Mouse (Mus musculus) lung, postnatal 4 days (tissue): Measurements from ENCODE around the gene Lgals3bp.

ENCODE experiments used
- DNase-seq, 2 experiments: peaks; one replicate each; pipeline ENCODE4 v3.0.0; 2021

Gene Lgals3bp

DNA sequence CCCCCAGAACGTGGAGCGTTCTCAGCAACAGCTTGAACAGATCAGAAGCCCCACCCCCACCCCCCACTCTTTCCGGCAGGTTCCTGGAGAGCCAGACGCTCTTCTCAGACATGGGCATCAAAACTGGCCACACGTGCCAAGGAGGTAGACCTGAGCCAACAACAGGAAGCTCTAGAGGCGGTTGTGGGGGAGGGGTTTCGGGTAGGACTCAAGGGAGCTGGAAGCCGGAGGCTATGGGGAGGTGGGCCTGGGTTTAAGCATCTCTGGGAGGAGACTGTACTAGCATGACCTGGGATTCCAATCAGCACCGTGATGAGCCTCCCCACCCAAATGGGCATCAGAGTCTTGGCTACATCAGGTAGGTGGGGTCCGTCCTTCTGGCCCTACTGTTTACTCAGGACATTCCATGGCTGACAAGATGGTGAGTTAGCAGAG, 41.0 kb downstream of the Lgals3bp start:
- DNase-seq: peak; percentile 70 to 75

DNA sequence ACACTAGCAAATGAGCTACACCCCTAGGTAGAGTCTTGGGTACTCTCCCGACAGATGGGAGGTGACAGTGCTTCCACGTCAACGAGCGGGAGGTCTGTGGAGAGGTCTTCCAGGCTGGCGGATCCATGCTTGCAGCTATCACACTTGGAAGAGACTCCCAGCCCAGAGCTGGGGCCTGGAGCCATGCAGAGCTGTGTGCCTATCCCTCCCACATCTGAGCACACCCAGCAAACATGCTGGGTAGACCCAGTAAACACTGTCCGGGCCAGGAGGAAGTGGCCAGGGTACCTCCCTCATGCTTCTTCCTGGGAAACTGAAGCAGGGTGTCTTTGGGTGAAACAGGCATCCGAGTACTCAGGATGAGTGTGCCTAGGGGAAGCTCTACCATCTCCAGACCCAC, 41.4 kb downstream of the Lgals3bp start:
- peak; percentile 60 to 71 for DNase-seq

DNA sequence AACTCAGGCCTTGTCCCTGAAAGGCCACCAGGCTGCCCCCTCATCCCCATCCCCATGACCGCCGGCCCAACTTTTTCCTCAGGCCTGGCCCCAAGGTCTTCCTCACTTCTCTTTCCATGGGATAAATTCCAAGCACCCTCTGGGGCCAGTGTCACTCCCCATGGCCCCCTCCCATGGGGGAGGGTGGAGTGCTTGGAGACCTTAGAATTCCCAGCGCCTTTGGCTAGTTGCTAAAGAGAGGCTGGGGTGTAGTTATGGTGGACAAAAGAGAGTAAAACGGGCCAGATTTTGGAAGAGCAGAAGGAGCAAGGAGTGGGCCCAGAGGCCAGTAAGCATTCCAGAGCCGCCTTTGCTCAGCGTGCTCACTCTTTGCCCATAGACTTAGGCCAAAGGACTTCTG, 46.3 kb downstream of the Lgals3bp start, which contains the start of gene Timp2:
TSS of gene Timp2 (minus strand) at position 101 of the 400 bp plus-strand sequence.
- DNase-seq: no peak

DNA sequence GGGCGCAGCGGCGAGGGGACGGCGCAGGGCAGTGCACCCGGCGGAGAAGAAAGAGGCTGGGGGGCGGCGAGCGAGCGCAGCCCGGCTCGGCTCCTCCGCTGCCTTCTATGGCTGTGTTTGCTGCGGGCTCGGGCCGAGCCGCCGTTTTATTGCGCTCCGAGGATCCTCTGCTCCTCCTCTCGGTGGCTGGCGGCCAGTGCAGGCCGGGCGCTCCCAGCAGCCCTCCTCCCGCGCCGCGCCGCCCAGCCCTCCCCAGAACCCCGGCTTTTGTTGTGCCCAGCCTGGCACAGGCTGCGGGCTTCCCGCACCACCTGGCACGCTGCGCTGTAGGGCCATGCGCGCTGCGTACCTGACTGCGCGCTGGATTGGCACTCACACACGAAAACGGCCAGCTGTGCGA, 46.7 kb downstream of the Lgals3bp start:
- peak; percentile 95 for DNase-seq

DNA sequence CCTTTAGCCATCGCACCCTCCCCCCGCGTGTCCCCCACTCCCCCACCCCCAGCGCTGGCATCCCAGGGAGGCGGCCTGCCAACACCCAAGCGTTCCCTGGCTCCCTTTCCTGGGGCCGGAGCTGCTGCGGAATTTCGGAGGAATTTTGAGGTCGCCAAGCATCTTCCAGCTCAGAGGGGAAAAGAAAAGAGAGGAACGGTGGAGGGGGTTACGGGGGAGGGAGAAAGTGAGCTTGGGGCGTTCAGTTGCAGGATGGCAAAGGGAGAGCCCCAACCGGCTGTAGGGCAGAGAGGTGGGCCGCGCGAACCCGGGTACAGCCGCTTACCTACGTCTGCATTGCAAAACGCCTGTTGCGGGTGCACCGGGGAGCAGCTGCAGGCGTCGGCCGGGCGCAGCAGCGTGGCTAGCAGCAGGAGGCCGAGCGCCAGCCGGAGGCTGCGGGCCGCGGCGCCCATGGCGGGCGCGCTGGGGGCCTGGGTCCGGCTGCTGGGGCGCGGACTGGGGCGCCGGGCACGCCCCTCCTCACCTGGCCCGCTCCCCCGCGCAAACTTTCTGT, 47.2 kb downstream of the Lgals3bp start:
- peak; percentile 62 to 69 for DNase-seq

DNA sequence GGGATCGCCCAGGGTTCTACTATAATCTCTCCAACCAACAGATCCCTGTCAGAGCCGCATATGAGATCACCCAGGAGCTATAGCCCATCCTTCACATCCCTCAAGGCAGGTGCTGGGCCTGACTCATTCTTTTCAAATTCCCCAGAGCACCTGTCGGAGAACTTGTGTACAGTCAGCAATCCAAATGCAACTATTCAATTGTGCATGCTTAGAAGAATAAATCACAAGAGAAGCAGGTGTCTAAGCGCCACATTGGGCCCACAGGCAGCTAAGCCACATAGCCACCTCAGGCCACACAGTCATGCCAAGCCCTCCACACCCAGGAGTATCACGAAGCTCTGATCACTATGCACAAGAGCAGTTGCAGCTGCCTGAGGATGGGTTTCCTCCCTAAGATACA, 52.4 kb downstream of the Lgals3bp start:
- no peak for DNase-seq

DNA sequence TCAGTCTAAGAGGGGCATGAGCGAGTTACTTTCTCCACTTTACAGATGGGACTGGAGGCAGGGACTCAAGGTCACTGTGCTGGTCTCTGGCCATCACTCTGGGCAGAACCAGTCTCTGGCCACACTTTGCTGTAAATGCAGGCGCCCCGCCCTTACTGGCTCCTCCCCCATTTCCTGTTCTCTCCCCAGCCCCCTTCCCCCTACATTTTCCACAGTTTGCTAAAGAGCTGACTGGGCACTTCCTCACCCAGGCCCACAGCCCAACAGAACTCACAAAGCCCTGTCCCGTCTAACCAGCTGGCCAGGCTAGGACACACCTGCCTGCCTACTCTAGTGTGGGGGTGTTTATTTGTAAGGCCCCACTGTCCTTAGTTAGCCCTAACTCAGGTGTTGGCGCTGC, 53.0 kb downstream of the Lgals3bp start:
- DNase-seq: peak; percentile 87 to 88

DNA sequence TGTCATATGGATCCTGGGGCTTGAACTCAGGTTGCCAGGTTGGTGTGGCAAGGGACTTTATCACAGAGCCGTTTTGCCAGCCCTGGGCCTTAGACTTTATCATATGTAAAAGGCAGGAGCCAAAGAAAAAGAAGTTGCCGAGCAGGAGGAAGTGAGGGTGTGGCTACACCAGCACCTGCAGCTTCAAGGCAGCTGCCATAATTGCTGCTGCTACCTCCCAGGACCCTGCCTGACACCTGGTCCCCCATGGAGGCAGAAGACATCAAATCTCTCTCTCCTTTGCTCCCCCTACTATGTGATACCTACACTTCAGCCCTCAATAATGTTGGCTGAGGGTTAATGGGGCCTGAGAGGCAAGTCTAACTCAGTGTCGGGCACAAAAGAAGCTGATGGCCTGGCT, 53.5 kb downstream of the Lgals3bp start:
- no peak for DNase-seq

DNA sequence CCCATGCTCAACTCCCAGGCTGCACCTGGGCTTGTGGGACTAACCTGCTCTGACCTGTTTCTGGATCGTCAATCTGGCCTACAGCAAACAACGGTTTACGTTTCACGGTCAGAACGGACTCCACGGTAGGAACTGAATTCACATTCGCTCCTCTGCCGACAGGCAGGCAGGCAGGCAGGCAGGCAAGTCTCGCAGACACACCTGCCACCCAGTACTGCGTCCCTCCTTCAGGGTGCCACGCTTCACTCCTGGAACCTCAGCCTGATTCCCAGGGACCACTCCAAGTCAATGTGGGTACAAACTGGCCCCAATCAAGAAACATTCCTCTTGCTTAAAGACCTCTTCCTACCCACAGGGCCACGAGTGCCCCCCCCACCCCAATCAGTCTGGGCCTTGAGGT, 54.0 kb downstream of the Lgals3bp start:
- DNase-seq: no peak

DNA sequence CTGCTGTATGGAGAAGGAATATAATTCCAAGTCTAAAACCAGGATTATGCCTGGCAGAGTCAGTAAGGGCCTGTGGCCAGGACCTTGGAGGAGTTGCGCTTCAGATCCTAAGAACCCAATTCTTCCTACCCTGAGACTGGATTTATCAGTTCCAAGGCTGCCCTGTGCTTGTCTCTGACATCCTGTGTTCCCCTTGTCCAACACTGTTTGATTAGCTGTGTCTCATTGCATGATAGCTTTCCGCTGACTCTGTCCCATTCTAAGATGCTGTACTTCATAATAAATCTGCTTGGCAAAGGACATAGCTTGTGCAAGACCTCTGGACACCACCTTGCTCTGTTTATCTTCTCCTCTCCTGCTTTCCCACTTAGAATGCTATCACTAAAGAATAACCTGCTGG, 54.5 kb downstream of the Lgals3bp start:
- DNase-seq: no peak

DNA sequence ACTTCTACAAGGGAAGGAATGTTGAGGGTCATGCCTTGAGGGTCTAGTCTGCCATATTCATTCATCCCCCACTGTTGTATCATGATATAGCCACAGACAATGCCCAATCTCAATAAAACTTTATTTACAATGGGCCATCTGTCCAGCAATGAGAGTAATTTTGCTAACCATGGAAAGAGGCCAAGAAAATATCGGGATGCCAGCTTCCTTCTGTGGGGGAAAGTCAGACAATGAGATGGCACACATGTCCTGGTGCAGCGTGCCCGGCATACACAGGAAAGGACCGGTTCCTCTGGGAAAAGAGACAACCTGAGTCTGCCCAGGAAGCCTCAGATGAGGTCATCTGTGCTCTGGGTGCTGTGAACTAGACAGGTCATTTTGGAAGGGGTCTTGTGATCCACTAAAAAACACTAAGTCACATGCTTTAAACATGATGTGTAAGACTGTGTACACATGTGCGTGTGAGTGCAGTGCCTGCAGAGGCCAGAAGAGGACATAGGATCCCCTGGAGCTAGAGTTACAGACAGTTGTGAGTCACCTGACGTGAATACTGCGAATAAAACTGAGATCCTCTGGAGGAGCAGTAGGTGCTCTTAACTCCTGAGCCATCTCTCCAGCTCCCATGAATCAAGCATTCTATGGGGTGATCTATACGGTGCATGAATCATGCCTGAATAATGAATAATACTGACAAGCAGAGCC, 55.3 kb downstream of the Lgals3bp start:
- DNase-seq: no peak

DNA sequence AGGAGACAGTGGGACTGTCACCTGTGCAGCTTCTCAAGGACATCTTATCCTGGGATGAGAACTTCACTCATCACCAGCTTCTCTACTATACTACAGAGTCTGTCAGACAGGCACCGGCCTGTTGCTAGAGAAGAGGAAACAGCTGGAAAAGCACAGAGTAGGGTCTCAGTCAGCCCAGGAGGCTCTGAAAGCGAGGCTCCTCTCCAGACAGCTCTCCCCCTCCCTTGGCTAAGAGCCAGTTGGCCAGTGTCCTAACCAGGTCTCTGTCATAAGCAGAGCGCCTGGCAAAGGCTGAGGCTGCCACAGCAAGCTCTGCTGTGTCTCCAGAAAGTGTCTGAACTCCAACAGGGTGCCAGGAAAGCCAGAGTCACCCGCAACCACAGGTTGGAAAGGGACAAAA, 56.2 kb downstream of the Lgals3bp start:
- DNase-seq: peak; percentile 55 to 70

DNA sequence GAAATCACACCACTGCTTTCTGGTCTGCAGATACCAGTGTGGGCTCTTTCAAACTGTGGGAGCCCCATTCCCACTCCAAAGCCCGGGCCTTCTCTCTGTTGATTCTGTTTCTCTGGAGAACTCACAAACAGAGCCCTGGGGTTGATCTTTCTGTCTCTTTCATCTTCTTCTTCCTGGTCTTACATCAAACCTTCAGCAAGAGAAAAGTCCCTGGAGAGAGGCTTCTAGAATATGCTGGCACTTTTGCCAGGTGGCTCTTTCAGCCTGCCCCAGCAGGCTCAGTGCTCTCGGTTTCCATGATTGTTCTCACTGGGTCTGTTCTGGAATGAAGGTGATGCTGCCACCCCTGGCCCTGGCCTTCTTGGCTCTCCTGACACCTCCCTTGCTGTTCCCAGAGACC, 58.3 kb downstream of the Lgals3bp start:
- DNase-seq: no peak
